Mouse (Mus musculus): ENCODE data around the gene Pla2r1.

DNA sequence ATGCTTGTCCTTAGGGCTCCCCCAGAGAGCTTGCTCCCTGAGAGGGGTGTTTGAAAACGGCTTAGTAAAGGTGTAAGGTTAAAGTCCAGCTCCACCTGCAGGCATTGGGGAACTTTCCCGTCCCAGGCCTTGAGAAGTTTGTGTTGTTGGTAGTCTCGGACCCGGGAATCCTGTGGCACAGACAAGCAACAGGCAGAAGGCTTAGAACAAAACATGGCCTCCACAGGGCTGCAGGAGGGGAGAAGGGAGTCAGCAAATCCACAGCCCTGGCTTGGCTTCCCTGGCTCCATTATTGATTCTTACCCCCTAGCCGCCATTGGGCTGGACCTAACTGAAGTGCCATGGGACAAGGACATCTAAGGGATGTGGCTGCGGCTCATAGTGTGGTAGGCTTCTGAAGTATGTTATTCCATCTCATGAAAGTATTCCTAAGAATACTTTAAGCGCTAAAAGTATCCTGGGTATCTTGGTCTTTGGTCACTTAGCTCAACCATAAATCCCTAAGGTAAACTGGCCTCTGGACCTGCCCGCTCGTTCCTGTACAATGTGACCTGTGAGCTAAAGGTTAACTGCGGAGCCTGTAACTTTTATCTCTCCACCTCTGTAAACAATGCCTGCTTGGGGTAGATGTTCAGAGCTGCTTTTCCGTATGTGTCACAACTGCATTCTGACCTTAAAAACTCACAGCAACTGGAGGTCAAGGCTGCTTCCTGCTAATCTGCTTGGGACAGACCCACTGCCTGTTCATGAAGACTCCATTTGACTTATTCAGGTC is 142.9 kb downstream of the Pla2r1 start:
- no peak for TF ChIP-seq CTCF (IDR thresholded peaks at IDR 0.05; ENCODE audit: borderline replicate concordance, extremely low read depth, insufficient read depth, insufficient read length)
- TF ChIP-seq POLR2A (IDR thresholded peaks at IDR 0.05; ENCODE audit: borderline replicate concordance, extremely low read depth, insufficient read depth, insufficient read length, poor library complexity, severe bottlenecking): no peak
